Mouse (Mus musculus) telencephalon, adult 2 months (tissue): ENCODE results near the gene Lmo7.

Source experiments
- DNase-seq: peaks from one replicate; pipeline ENCODE4 v3.0.0-alpha.2; 2011; ENCODE audit warnings: low read depth, low spot score

Gene Lmo7

DNA sequence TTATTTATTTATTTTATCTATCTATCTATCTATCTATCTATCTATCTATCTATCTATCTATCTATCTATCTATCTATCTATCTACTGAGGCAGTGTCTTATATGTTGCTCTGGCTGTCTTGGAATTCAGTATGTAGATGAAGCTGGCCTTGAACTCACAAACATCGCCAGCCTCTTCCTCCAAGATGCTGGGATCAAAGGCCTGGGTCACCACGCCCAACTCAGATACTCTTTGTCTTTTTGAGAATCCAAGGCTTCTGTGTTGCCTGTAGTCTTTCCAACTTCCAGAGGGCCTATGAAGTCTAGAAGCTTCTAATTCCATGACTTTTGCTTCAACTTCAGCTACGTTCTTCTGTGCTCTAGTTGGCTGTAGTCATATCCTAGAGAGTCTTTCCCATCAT is 48.7 kb downstream of the Lmo7 start:
- DNase-seq = no peak

DNA sequence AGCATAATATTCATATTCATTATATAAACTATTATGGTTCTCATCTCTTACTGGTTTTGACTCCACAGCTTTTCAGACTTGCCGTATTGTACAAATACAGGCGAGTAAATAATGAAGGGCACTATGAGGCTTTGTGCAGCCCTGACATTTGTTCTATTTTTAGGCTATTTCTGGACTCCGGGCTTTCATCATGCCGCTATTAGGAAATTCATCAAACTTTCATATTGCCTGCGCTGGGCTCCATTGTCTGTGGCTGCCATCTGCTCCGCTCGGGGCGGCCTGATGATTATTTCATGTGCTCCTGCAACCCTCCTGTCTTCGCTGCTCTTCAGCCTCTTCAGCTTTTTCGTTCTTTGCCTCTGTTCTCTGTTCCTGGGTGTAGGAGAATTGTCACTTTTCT is 50.3 kb downstream of the Lmo7 start:
- no peak for DNase-seq

DNA sequence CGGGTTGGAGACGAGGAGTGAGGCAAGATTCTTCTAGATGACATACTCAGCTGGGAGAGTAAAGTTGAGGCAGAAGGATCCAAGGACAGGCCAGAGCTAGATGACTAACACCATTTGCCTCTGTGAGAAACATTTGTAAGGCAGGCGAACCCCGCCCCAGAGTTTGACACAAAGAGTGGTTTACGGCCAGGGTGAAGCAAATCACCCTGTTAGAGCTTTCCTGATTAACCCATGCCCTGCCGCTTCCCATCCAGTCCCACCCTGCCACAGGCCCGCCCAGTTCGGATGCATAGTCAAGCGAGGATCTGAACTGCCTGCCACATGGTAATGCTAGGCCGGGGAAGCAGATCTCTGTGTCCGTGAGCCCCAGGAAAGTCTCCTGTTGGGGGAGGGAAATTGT is 51.5 kb downstream of the Lmo7 start:
- DNase-seq = no peak

DNA sequence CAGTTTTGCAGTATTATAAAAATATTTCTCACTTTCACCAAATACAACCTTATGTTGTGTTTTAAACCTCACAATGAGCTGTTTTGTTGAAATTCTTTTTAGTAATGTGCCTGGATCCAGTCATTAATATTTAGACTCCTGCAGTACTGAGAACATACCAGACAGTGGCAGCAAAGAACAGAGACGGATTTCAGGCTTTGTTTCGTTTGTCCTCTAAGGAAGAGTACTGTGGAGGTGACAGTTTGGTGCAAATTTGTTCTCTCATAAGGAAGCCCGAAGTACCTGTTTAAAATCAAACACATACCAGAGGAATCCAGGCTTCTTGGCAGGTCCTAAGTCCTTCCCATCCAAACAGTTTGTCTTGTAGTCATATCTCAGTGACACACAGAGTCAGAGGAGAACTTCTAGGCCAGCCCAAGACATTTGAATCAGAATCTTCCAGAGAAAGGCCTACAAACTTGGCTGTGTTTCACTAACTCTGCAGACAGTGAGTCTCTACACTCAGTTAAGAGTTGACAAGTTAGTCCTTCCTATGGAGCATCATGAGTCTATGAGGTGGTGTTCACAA is 52.3 kb downstream of the Lmo7 start:
- peak; percentile 32 for DNase-seq

DNA sequence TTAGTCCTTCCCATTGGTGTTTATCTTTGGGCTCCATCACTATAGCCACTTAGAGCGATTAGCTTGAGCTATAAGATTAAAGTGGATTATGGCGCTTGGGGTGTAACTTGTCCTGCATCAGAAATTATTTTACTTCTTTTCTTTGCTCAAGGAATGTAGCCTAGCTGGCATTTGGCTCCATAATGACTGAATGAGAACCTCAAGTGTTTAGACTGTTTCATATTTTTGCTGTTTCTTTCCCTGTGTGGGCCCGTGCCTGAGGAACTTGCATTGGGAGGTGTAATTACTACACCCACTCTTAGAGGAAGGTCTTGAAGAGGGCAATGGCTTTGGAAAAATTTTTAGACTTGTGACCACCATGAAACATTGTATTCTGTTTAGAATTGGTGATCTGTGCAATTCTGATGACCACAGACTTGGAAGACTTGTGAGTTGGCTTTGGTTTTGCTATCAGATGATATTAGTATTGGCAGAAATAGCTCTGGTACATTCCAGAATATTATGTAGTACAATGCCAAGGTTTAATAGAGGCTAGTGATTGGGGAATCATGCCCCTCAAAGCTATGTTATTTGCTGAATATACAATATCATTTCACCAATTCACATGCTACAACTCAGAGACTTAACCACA is 54.7 kb downstream of the Lmo7 start:
- no peak for DNase-seq

DNA sequence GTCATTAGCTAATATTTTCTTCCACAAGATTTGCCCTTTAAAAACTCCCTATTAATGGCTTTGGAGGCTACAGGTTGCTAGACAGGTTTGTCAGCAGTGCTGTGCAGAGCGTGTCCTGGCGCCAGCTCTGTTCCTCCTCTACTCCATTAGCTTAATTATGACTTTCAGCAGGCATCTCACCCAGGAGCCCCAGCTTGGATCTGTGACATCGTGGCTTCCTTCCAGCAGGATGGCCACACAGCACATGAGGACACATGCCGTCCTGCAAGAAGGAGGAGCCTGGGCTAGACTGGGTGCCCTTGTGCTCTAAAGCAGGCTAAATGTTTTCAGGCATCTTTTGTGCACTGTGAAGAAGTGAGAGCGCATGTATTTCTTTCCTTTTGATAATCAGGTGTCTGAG is 58.1 kb downstream of the Lmo7 start:
- DNase-seq = no peak

DNA sequence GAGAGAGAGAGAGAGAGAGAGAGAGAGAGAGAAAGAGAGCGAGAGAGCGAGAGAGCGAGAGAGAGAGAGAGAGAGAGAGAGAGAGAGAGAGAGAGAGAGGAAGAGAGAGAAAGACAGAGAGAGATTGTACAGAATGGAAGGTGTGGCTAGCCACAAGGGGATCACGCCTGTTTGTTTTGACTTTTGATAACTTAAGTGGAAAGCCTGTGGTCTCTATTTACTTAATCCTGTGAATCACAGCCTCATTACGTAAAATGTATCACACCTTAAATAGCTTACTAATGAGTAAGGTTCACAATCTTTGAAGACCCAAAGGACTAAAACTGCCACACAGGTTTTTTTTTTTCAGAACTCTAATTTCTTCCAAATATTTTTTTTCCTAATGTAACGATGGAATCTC is 58.7 kb downstream of the Lmo7 start:
- no peak for DNase-seq

DNA sequence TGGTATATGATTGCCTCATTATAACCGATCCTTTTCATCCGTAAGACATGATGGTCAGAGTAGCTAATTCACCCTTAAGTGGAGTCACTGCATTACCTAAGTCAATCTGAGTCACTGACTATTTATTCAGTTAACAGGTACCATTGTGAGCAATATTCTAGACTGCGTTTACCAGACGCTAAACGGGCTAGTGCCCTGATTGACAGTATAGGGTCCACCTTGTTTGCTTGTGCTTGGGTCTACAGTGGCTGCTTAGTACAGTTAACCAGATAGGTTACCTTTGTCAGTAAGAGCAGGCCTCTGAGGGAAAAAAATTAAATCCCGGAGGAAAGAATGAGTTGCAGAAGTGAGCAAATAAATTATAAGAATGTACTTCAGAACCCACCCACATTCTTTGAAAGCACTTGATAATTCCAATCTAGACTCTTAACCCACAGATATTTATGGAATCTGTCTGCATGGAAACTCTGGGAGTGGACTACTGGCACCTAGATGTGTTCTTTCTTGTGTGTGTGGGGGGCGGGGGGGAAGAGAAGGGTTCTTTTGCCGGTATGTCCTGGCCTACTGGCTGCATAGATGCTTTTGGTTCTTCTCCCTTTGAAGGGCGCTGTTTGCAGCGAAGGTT is 64.9 kb downstream of the Lmo7 start:
- DNase-seq = no peak

DNA sequence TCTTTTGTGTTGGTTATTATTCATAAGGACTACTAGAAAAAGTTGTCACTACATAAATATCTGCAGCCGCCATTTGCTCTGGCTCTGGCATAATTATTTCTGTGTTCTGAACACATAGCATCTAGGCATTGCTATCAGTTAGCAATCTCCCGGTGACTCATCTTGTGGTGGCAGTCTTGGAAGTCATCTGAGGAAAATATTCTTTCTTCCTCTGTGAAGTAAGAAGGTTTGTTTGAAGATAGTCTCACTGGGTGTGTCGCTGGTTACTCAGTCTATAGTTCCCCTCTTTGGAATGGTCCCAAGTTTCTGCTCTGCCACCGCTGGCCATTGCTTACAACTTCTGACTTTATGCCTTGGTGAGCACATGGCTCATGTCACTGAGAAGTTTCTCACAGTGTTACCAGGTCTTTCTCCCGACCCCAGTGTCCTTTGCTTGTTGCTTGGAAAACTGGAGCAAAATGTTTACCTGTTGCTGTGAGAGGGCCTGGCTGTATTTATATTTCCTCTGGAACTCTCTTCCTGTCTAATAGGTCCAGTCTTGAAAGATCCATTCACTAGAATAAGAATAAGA is 68.3 kb downstream of the Lmo7 start:
- DNase-seq = no peak

DNA sequence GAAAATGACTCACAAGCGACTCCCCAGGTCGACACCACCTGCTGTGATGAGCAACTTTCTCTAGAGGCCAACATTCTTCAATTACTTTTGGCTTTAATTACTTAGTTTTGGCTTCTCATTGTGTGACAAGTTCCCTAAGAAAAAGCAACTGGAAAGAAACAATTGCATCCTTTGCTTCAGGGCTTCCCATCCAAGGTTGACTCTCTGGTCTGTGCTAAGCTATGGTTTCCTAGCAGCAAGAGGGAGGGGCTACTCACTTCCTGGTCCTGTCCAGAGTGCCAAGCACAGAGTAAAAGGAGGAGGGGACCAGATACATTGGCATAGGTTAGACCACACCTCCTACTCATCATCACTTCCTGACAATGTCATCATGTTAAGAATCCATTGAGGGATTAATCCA is 69.0 kb downstream of the Lmo7 start:
- DNase-seq = no peak

DNA sequence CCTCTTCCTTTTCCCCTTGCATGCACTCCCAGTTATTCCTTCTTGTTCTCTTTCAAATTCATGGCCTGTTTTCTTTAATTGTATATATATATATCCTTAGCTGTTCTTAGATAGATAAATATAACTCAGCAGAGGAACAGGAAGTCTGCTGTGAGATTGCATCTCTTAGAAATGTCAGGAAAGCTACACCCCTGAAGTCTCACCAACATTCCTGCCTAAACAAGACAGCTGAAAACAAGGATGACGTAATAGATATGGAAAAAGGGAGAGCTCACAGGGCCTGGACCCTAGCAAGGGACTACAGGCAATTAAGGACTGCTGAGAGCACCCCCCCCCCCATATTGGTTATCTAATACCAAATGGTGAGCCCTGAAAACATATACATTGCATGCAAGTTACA is 71.9 kb downstream of the Lmo7 start:
- no peak for DNase-seq

DNA sequence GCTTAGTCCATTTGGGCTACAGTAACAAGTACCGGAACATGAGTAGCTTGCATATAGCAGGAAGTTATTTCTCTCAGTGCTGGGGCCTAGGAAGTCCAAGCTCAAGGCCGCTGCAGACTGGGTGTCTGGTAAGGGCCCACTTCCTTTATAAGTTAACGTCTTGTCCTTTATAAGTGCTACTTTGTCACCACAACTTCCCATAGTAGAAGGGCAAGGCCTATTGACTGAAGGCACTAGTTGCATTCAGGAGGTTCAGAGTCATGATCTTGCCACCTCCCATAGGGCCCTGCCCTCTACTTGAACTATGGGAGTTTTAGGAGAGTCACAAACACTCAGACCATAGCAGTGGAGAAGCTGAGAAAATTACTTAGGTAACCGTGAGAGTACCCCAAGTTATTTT is 74.4 kb downstream of the Lmo7 start:
- no peak for DNase-seq

DNA sequence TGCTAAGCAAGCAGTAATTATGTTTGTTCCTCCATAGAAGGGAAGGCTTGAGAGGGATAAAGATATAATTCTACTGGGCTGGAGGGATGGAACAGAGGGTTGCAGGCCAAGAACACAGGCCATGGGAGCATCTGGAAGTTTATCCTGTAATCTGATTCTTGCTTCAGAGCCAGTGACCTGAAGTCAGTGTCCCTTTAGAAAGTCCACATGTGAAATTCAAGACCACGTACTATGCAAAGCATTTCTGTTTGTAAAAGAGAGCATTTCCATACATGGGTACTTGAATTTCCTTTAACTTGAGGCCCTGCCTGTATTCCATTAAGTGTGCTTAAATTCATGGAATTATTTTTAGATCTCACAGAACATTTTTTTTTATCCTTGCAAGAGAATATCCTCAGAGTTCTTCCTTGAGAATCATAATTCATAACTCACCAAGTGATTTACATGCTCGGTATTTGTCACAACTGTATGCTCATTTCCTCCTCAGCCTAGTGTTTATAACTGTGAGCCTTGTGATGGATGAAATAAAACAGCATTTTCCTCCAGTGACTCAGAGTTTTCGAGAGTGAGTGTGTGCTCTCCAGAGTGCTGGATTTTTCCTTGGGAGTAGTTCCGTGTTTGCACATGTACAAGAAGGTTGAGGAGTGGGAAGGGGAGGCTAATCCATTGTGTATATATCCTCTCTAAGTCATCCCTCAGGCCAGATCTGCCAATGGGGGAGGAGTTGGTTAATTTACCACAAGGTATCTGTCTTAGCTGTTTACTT is 75.0 kb downstream of the Lmo7 start:
- no peak for DNase-seq

DNA sequence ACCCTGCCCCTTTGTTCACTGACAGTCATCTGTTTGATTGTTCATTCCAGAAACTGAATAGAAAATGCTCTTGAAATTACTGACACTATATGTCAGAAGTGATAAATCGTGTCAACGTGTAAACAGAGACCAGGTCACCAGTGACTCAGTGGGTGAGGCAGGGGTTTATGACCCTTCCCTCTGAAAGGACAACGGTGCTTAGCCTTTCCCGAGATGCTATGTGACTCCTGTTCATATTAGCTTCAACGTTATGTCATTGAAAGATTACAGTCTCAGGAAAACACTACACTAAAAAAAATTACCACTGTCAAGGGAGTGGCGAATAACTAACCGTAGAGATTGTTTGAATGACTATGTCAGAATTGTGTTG is 75.6 kb downstream of the Lmo7 start:
- no peak for DNase-seq

DNA sequence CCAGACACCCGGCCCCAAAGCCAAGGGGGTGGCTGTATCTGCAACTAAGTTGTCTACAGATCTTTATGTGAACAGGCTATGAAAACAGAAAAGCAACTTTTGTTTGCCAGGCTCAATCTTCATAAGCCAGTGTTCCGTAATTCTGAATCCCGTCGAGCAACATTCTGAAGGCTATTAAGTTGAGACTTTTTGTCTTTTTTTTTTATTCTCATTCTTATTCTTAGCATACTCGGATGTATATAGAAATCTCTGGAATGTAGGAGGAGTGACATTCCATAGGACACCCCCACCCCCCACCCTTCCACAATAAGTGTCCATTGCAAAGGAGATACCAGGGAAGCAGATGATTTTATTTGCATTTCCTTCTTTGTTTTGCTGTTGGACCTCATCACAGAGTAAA is 76.3 kb downstream of the Lmo7 start:
- no peak for DNase-seq

DNA sequence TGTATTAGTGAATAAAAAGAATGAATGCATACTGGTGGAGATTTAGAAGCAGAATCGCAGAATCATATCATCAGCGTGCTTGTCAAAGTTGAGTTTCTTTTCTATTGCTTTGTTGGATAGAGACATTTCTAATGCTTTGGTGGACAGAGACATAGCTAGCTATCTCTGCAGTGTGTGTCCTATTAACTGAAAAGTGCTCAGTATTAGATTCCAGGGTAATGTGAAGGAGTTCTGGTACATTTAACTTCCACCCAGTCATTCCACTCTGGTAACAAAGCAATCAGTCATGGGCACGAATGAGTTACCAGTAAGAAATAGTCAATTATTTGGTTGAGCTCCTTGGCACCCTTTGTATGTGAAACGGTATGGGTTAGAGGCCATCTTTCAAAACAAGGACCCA is 76.8 kb downstream of the Lmo7 start:
- no peak for DNase-seq

DNA sequence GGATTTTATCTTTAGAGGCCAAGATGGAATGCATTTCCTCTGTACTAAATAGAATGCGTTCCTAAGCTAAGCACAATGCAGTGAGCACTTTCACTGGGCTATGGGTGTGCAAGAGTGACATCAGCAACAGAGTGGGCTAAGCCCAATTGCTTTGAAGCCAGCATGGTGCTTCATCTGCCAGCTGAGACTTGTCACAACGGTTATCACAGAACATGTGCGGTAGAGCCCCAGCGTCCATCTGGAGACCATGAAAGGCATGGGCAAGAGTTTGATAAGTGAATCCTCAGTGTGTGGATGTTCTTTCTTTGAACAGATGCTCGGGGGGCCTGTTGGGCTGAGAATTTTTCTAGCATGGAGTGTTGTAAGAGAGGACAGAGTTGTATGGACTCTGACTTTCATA is 86.7 kb downstream of the Lmo7 start:
- no peak for DNase-seq

DNA sequence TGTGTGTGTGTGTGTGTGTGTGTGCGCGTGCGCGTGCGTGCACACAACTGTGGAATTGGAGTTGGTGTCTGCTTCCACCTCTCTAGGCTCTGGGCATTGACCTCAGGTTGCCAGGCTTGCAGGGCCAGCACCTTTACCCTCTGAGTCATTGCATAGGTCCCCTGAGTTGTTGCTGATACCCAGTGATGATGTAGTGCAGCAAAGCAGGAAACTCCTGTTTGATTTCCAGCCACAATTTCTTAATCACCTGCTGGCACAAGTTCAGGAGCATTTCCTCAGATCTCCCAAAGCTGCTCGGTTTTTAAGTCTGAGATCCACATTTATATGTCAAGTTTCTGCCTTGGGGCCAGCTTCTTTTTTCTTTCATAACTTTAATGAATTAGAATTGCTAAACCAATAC is 92.6 kb downstream of the Lmo7 start:
- no peak for DNase-seq

DNA sequence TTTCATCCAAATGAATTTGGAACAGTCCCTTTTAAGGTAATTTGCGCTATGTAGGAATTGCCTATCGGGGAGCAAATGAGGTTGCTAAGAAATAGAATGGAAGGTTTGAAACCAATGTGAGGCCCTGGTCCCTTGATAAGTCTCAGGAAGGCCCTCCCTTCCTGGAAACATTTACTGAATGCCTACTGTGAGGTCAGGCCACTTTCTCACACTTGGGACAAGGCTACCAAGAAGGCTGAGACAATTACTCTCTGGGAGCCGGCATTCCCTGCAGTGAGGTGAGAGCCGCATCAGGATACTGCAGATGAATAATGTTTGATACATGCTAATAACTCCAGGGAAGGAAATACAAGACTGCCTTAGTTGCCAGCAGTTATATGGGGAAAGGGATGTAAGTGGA is 93.1 kb downstream of the Lmo7 start:
- DNase-seq = no peak

DNA sequence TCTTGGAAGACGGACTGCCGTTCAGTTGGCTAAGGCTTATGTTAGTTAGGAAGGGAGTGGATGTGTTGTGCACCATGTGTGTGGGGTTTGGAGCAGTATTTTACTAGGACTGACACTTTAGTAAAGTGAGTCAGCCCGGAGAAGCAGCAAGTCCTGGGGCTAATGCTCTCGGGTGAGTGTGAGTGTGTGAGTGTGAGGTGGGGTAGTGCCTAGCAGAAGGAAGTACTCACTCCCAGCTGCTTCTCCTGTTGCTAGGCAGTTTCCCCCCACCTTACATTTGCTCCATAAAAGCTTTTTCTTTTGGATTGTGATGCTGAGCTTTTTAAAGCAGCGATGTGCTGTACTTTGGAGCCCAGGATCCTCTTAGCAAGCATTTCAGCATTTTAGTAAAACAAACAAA is 99.9 kb downstream of the Lmo7 start:
- DNase-seq = no peak

DNA sequence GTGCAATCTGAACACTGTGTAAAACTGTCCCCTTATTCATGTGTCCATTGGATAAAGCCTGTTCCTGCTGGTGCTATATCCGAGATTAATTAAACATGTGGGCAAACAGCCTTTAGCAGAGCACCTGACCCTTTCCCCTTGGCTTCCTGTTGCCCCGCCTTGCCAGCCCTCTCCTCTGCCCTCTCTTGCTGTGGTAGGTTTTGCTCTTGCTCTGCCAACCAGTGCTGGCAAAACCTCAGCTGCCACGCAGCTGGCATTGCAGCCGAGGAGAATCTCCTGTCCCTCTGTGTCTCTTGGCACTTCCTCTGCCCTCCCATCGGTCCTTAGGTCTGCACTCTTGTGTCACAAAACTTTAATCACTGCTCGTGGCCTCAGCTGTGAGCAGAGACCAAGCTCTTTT is 100.4 kb downstream of the Lmo7 start:
- no peak for DNase-seq

DNA sequence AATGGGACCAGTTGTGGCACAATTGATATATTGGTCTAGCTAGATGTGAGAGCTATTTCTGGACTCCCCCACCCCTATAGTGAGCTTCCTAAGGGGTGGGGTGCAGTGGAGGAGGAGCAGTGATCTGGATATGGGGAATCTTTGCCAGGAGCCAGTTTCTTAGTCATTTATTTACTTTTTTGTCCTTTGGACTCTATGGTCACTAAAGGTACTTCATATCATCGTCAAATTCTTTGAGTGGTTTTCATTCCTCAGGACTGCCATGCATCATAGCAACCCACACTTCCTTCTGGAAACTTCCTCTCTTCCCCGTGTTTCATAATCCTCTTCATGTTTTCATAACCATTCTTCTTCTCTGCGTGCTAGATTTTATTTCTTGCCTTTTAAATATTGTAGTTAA is 104.4 kb downstream of the Lmo7 start:
- no peak for DNase-seq

DNA sequence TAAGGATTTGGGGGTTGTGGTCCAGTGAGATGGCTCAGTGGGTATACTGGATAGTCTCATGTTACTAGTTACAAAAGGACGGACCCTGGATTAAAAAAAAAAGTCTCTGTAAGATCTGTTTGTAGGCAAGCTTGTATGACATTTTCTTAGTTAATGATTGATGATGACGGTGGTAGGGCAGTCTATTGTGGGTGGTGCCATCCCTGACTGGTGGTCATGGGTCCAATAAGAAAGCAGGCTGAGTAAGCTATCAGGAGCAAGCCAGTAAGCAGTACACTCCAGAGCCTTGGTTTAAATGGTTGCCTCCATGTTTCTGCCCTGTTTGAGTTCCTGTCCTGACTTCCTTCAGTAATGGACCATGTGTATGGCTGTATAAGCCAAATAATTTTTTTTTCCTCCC is 106.6 kb downstream of the Lmo7 start:
- DNase-seq = no peak
